Mouse (Mus musculus) megakaryocyte, embryonic 14.5 days (primary cell): ENCODE measurements around the gene Rgs13.

Experiments
- FLI1 ChIP-seq: IDR thresholded peaks from 2 replicates; pipeline ENCODE4 v1.6.1; 2012; ENCODE audit warnings: low read length, inconsistent platforms, mixed read lengths
- GATA1 ChIP-seq: IDR thresholded peaks from 3 replicates; pipeline ENCODE4 v1.6.1; 2012; ENCODE audit warnings: mixed read lengths, low read length, inconsistent platforms, borderline replicate concordance

DNA sequence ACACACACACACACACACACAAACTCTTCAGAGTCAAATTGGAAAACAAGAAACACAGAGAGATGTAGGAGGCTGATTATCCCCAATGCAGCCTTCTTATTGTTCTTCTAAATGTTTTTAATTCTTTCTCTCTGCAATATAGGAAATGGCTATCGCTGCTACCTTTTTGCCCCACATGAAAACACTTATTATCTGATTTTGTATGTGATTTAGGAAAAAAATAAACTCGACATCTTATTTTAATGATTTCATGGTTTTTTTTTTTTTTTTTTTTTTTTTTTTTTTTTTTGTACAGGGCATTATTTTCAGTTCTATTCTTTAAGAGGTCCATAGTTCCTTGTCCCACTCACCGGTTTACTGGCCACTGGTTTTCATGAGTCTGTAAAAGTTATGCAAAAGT lies 27.2 kb downstream of the Rgs13 start:
- TF ChIP-seq FLI1, result no peak
- TF ChIP-seq GATA1, result no peak
